Mouse (Mus musculus): ENCODE measurements at regions not wholly inside any gene's neighbourhood (a gene's known extent, or its start where the extent isn't known, plus 50 kb on each side); places are given as distances from the start of the nearest gene placed in this dataset.

GRCm38 (mm10) chr1:92369972-92370371 lies 103.7 kb downstream of the Ndufa10 start:
- no peak for TF ChIP-seq CTCF (IDR thresholded peaks at IDR 0.05)
- no peak for TF ChIP-seq POLR2A (IDR thresholded peaks at IDR 0.05; ENCODE audit: insufficient read depth, low read depth, low read length)

Measured in heart, adult 2 months (tissue).